Comparison of ENCODE assay signal across 9 mouse cellular contexts in the genomic region with DNA sequence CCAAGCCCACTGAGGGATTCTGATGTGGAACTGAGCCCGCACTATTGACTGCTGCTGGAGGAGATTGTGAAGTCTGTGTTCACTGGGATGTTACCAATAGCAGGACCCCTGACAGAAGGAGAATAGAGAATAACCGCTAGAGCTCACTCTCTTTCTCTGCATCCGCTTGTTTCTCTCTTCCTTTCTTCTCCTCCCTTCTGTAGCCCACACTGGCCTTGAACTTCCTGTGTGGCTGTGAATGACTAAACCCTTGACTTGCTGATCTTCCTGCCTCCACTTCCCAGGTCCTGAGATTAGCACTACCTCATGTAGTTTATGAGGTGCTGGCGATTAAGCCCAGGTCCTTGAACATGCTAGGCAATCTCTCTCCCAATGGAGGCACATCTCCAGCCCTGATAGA. TPM values are rescaled to one million over a fixed set of nuclear protein-coding genes. Genes with fewer than 3 reads are reported as not detected.
DNase-seq lines count a peak whose midpoint lies in the region; ATAC-seq and TF ChIP-seq lines count a peak whose summit lies in the region.
"Had no signal": no experiment of that assay in that cellular context is flagged by ENCODE, and none has a peak within 500 bp of the region (broad histone marks: within the 10 kb centered on the region; RNA-seq: fewer than 3 reads in every experiment).

No protein-coding gene starts in this region.

- H3K9me3 ChIP-seq in kidney, embryonic 14.5 days (ENCODE audit: control insufficient read depth, low read length), result no peaks in the 10 kb centered on the region
- no peaks in the 10 kb centered on the region for H3K9me3 ChIP-seq in embryonic facial prominence, embryonic 13.5 days
- no peaks in the 10 kb centered on the region for H3K9me3 ChIP-seq in intestine, postnatal 0 days (ENCODE audit: control insufficient read depth)
- H3K9me3 ChIP-seq in neural tube, embryonic 12.5 days, result no peaks in the 10 kb centered on the region

- peaks cover 6% of the 10 kb centered on the region; the same call in 1 of the 2 replicates for H3K27me3 ChIP-seq in kidney, embryonic 14.5 days (ENCODE audit: control insufficient read depth, insufficient read depth, low read length)
- peaks cover 10% of the 10 kb centered on the region; the same call in 1 of the 2 replicates for H3K27me3 ChIP-seq in embryonic facial prominence, embryonic 13.5 days
- H3K27me3 ChIP-seq in intestine, postnatal 0 days (replicated peaks; ENCODE audit: control insufficient read depth, insufficient read depth, low read length), result 0 out of 2 replicates have a peak, but pooled peaks cover 4% of the 10 kb centered on the region
- H3K27me3 ChIP-seq in neural tube, embryonic 12.5 days (replicated peaks), result peaks cover 4% of the 10 kb centered on the region; the same call in 1 of the 2 replicates

- H3K9ac ChIP-seq in kidney, embryonic 14.5 days (ENCODE audit: low read depth, low read length), result peak overlapping the region; percentile 81; the same call in 1 of the 2 replicates
- peak overlapping the region; percentile 90 for H3K9ac ChIP-seq in embryonic facial prominence, embryonic 13.5 days
- no peak overlapping the region for H3K9ac ChIP-seq in intestine, postnatal 0 days (ENCODE audit: low read depth, low read length)
- 0 out of 2 replicates have a peak overlapping the region, but pooled peaks have one; percentile 76 for H3K9ac ChIP-seq in neural tube, embryonic 12.5 days

- no peak for ATAC-seq in kidney, embryonic 14.5 days (ENCODE audit: low FRiP score, low TSS enrichment)
- no peak for ATAC-seq in embryonic facial prominence, embryonic 13.5 days (ENCODE audit: insufficient number of reproducible peaks, insufficient read depth, low FRiP score, low TSS enrichment, low read depth)
- no peak for ATAC-seq in intestine, postnatal 0 days
- ATAC-seq in neural tube, embryonic 12.5 days (ENCODE audit: low FRiP score, low read depth), result no peak

- WGBS in kidney, embryonic 14.5 days, result 92% methylated on average over 4 of the region's 4 CpGs
- WGBS in embryonic facial prominence, embryonic 13.5 days, result 90% methylated on average over 4 of the region's 4 CpGs
- WGBS in intestine, postnatal 0 days, result 82% methylated on average over 4 of the region's 4 CpGs
- WGBS in neural tube, embryonic 12.5 days, result 86% methylated on average over 4 of the region's 4 CpGs

- peaks cover 49% of the 10 kb centered on the region for H3K4me1 ChIP-seq in kidney, embryonic 14.5 days (ENCODE audit: control insufficient read depth, insufficient read depth, low read length)
- peaks cover 59% of the 10 kb centered on the region for H3K4me1 ChIP-seq in embryonic facial prominence, embryonic 13.5 days
- H3K4me1 ChIP-seq in intestine, postnatal 0 days (replicated peaks; ENCODE audit: control insufficient read depth, insufficient read depth, low read length), result peaks cover 13% of the 10 kb centered on the region; the same call in 1 of the 2 replicates
- H3K4me1 ChIP-seq in neural tube, embryonic 12.5 days, result peaks cover 53% of the 10 kb centered on the region

- H3K27ac ChIP-seq in kidney, embryonic 14.5 days (ENCODE audit: low read depth, low read length), result no peak overlapping the region
- no peak overlapping the region for H3K27ac ChIP-seq in embryonic facial prominence, embryonic 13.5 days
- H3K27ac ChIP-seq in intestine, postnatal 0 days (ENCODE audit: low read depth, low read length), result no peak overlapping the region
- no peak overlapping the region for H3K27ac ChIP-seq in neural tube, embryonic 12.5 days

- peak overlapping the region; percentile 80 for H3K4me2 ChIP-seq in kidney, embryonic 14.5 days (replicated peaks; ENCODE audit: low read depth, low read length)
- peak overlapping the region; percentile 90 for H3K4me2 ChIP-seq in embryonic facial prominence, embryonic 13.5 days
- H3K4me2 ChIP-seq in intestine, postnatal 0 days (replicated peaks; ENCODE audit: low read depth), result peak overlapping the region; percentile 88; the same call in 1 of the 2 replicates
- peak overlapping the region; percentile 83 for H3K4me2 ChIP-seq in neural tube, embryonic 12.5 days (replicated peaks)

- peak overlapping the region; percentile 75 for H3K4me3 ChIP-seq in kidney, embryonic 14.5 days (ENCODE audit: low read length)
- peak overlapping the region; percentile 83 for H3K4me3 ChIP-seq in embryonic facial prominence, embryonic 13.5 days
- no peak overlapping the region for H3K4me3 ChIP-seq in intestine, postnatal 0 days (ENCODE audit: low read depth, low read length)
- H3K4me3 ChIP-seq in neural tube, embryonic 12.5 days, result peak overlapping the region; percentile 66; the same call in 1 of the 2 replicates

- H3K36me3 ChIP-seq in kidney, embryonic 14.5 days (ENCODE audit: control insufficient read depth, insufficient read depth, low read length), result peaks cover 13% of the 10 kb centered on the region
- H3K36me3 ChIP-seq in embryonic facial prominence, embryonic 13.5 days, result peaks cover 20% of the 10 kb centered on the region
- H3K36me3 ChIP-seq in intestine, postnatal 0 days (ENCODE audit: control insufficient read depth, insufficient read depth), result peaks cover 6% of the 10 kb centered on the region; the same call in 1 of the 2 replicates
- peaks cover 9% of the 10 kb centered on the region; the same call in 1 of the 2 replicates for H3K36me3 ChIP-seq in neural tube, embryonic 12.5 days

- no peak for TF ChIP-seq CTCF in intestine, postnatal 0 days (IDR thresholded peaks at IDR 0.05; ENCODE audit: low read depth)

- no peak for DNase-seq in kidney, adult 11 months
- no peak for DNase-seq in frontal cortex, postnatal 14 days (ENCODE audit: low spot score in 2 of 2)
- DNase-seq in thymus, postnatal 0 days (ENCODE audit: low spot score), result no peak
- DNase-seq in kidney, postnatal 14 days, result no peak
- DNase-seq: kidney, postnatal 4 days had no signal

RNA-seq across cellular contexts. Expression of a gene that starts 1.4 kb away (rescaled TPM):
- polyA plus RNA-seq in kidney, embryonic 14.5 days (2014; fragmentation: Nextera tagmentation; extraction: Ambion mirVana), result 2.8 and 3.6 TPM in 2 replicates
- 7.0 and 9.7 TPM in 2 replicates for polyA plus RNA-seq in embryonic facial prominence, embryonic 13.5 days (2015; fragmentation: Nextera tagmentation; extraction: Ambion mirVana)
- 1.2 and 1.3 TPM in 2 replicates for polyA plus RNA-seq in intestine, postnatal 0 days (2015; fragmentation: Nextera tagmentation; extraction: Ambion mirVana)
- polyA plus RNA-seq in neural tube, embryonic 12.5 days (2016; fragmentation: Nextera tagmentation; extraction: Ambion mirVana), result 32.4 and 33.5 TPM in 2 replicates
- 0.98 and 1.6 TPM in 2 replicates for polyA plus RNA-seq in thymus, postnatal 0 days (2015; fragmentation: Nextera tagmentation; extraction: Ambion mirVana)

RNA-seq across cellular contexts. Expression of a gene that starts 1.7 kb away (rescaled TPM):
- 321 and 407 TPM in 2 replicates for polyA plus RNA-seq in kidney, embryonic 14.5 days (2014; fragmentation: Nextera tagmentation; extraction: Ambion mirVana)
- 300 and 361 TPM in 2 replicates for polyA plus RNA-seq in embryonic facial prominence, embryonic 13.5 days (2015; fragmentation: Nextera tagmentation; extraction: Ambion mirVana)
- 273 and 281 TPM in 2 replicates for polyA plus RNA-seq in intestine, postnatal 0 days (2015; fragmentation: Nextera tagmentation; extraction: Ambion mirVana)
- polyA plus RNA-seq in neural tube, embryonic 12.5 days (2016; fragmentation: Nextera tagmentation; extraction: Ambion mirVana), result 232 and 252 TPM in 2 replicates
- polyA plus RNA-seq in thymus, postnatal 0 days (2015; fragmentation: Nextera tagmentation; extraction: Ambion mirVana), result 304 and 318 TPM in 2 replicates

RNA-seq across cellular contexts. Expression of a gene that starts 11.7 kb away (rescaled TPM):
- 134 and 200 TPM in 2 replicates for polyA plus RNA-seq in kidney, embryonic 14.5 days (2014; fragmentation: Nextera tagmentation; extraction: Ambion mirVana)
- polyA plus RNA-seq in embryonic facial prominence, embryonic 13.5 days (2015; fragmentation: Nextera tagmentation; extraction: Ambion mirVana), result 120 and 147 TPM in 2 replicates
- polyA plus RNA-seq in intestine, postnatal 0 days (2015; fragmentation: Nextera tagmentation; extraction: Ambion mirVana), result 120 and 128 TPM in 2 replicates
- 76.4 and 83.4 TPM in 2 replicates for polyA plus RNA-seq in neural tube, embryonic 12.5 days (2016; fragmentation: Nextera tagmentation; extraction: Ambion mirVana)
- 163 and 167 TPM in 2 replicates for polyA plus RNA-seq in thymus, postnatal 0 days (2015; fragmentation: Nextera tagmentation; extraction: Ambion mirVana)

RNA-seq across cellular contexts. Expression of a gene that starts 18.6 kb away (rescaled TPM):
- polyA plus RNA-seq in kidney, embryonic 14.5 days (2014; fragmentation: Nextera tagmentation; extraction: Ambion mirVana), result 8.0 and 13.6 TPM in 2 replicates
- 1.5 and 1.6 TPM in 2 replicates for polyA plus RNA-seq in embryonic facial prominence, embryonic 13.5 days (2015; fragmentation: Nextera tagmentation; extraction: Ambion mirVana)
- 3.5 and 6.7 TPM in 2 replicates for polyA plus RNA-seq in intestine, postnatal 0 days (2015; fragmentation: Nextera tagmentation; extraction: Ambion mirVana)
- 0.84 and 1.1 TPM in 2 replicates for polyA plus RNA-seq in neural tube, embryonic 12.5 days (2016; fragmentation: Nextera tagmentation; extraction: Ambion mirVana)
- 1.4 and 2.4 TPM in 2 replicates for polyA plus RNA-seq in thymus, postnatal 0 days (2015; fragmentation: Nextera tagmentation; extraction: Ambion mirVana)

RNA-seq across cellular contexts. Expression of a gene that starts 20.6 kb away (rescaled TPM):
- polyA plus RNA-seq in kidney, embryonic 14.5 days (2014; fragmentation: Nextera tagmentation; extraction: Ambion mirVana), result 217 and 259 TPM in 2 replicates
- 182 and 212 TPM in 2 replicates for polyA plus RNA-seq in embryonic facial prominence, embryonic 13.5 days (2015; fragmentation: Nextera tagmentation; extraction: Ambion mirVana)
- polyA plus RNA-seq in intestine, postnatal 0 days (2015; fragmentation: Nextera tagmentation; extraction: Ambion mirVana), result 140 and 145 TPM in 2 replicates
- polyA plus RNA-seq in neural tube, embryonic 12.5 days (2016; fragmentation: Nextera tagmentation; extraction: Ambion mirVana), result 174 TPM in 2 replicates
- 206 and 223 TPM in 2 replicates for polyA plus RNA-seq in thymus, postnatal 0 days (2015; fragmentation: Nextera tagmentation; extraction: Ambion mirVana)
